Comparison of ENCODE assay signal across 9 mouse cellular contexts in genomic region chr3:96719173-96719572, GRCm38 (mm10). TPM values are rescaled to one million over a fixed set of nuclear protein-coding genes. Genes with fewer than 3 reads are reported as not detected.
DNase-seq lines count a peak whose midpoint lies in the region; ATAC-seq and TF ChIP-seq lines count a peak whose summit lies in the region.
"Had no signal": no experiment of that assay in that cellular context is flagged by ENCODE, and none has a peak within 500 bp of the region (broad histone marks: within the 10 kb centered on the region; RNA-seq: fewer than 3 reads in every experiment).

No protein-coding gene starts in this region.

- peaks cover 50% of the 10 kb centered on the region for H3K36me3 ChIP-seq in embryonic facial prominence, embryonic 14.5 days (ENCODE audit: control insufficient read depth, insufficient read depth, low read length)
- H3K36me3 ChIP-seq in small intestine, adult 2 months (ENCODE audit: control insufficient read depth, insufficient read depth, low read length) = peaks cover 69% of the 10 kb centered on the region

- WGBS in embryonic facial prominence, embryonic 14.5 days = 33% methylated on average over 14 of the region's 14 CpGs
- 74% methylated on average over 14 of the region's 14 CpGs for WGBS in small intestine, adult 2 months

- peak; percentile 49 for TF ChIP-seq CTCF in gastrocnemius, adult 2 months (IDR thresholded peaks at IDR 0.05)
- peak; percentile 41; the same call in 1 of the 2 replicates for TF ChIP-seq CTCF in small intestine, adult 2 months (IDR thresholded peaks at IDR 0.05; ENCODE audit: extremely low read depth, insufficient read length, insufficient replicate concordance, low read depth, low read length)

- intact Hi-C loops in gastrocnemius, adult 2 months (cut with DNase I) = no loop called here

- no peak for TF ChIP-seq POLR2A in small intestine, adult 2 months (IDR thresholded peaks at IDR 0.05; ENCODE audit: low read depth, low read length)

- no peak overlapping the region for H3K4me2 ChIP-seq in embryonic facial prominence, embryonic 14.5 days (ENCODE audit: low read depth, low read length)
- H3K4me2 ChIP-seq: neural tube, embryonic 12.5 days had no signal

- H3K9me3 ChIP-seq in embryonic facial prominence, embryonic 14.5 days (ENCODE audit: control insufficient read depth, low read length) = no peaks in the 10 kb centered on the region
- H3K9me3 ChIP-seq: neural tube, embryonic 12.5 days had no signal

- no peak overlapping the region; the same call in 1 of the 2 replicates for H3K4me3 ChIP-seq in gastrocnemius, adult 2 months
- no peak overlapping the region for H3K4me3 ChIP-seq in embryonic facial prominence, embryonic 14.5 days (ENCODE audit: low read depth, low read length)
- H3K4me3 ChIP-seq in small intestine, adult 2 months (ENCODE audit: low read depth, low read length) = no peak overlapping the region
- H3K4me3 ChIP-seq: neural tube, embryonic 12.5 days had no signal

- H3K9ac ChIP-seq in embryonic facial prominence, embryonic 14.5 days (ENCODE audit: low read depth, low read length) = no peak overlapping the region
- H3K9ac ChIP-seq: neural tube, embryonic 12.5 days had no signal

- no peak for ATAC-seq in embryonic facial prominence, embryonic 14.5 days (ENCODE audit: low read depth)
- ATAC-seq in monocyte, adult 5-6 weeks (replicated peaks; ENCODE audit: insufficient number of reproducible peaks, low FRiP score, low TSS enrichment, poor library complexity, severe bottlenecking) = no peak

- H3K4me1 ChIP-seq in embryonic facial prominence, embryonic 14.5 days (ENCODE audit: control insufficient read depth, insufficient read depth, low read length) = no peaks in the 10 kb centered on the region
- H3K4me1 ChIP-seq in small intestine, adult 2 months (ENCODE audit: control insufficient read depth, insufficient read depth, insufficient read length, low read length) = no peaks in the 10 kb centered on the region
- H3K4me1 ChIP-seq: neural tube, embryonic 12.5 days had no signal

- peak; percentile 55 for DNase-seq in gastrocnemius, adult 2 months
- no peak for DNase-seq in gastrocnemius, adult 8-10 months (ENCODE audit: low spot score in 2 of 2)
- peak; percentile 47 for DNase-seq in 3T3-L1 (ENCODE audit: low read depth, low spot score)
- DNase-seq in adrenal gland, postnatal 25 days = peak; percentile 57
- peak; percentile 62 for DNase-seq in embryonic facial prominence, embryonic 14.5 days (ENCODE audit: low spot score)
- DNase-seq in layer of hippocampus, postnatal 36 days = peak; percentile 51 to 52

- H3K27ac ChIP-seq in gastrocnemius, adult 2 months = no peak overlapping the region
- H3K27ac ChIP-seq in embryonic facial prominence, embryonic 14.5 days (replicated peaks; ENCODE audit: low read depth, low read length) = no peak overlapping the region
- H3K27ac ChIP-seq in small intestine, adult 2 months (ENCODE audit: insufficient read depth, low read depth, low read length) = no peak overlapping the region
- H3K27ac ChIP-seq: neural tube, embryonic 12.5 days had no signal

- no peaks in the 10 kb centered on the region for H3K27me3 ChIP-seq in embryonic facial prominence, embryonic 14.5 days (replicated peaks; ENCODE audit: control insufficient read depth, insufficient read depth, low read length)
- H3K27me3 ChIP-seq in small intestine, adult 2 months (ENCODE audit: control insufficient read depth, insufficient read depth, low read length) = no peaks in the 10 kb centered on the region
- H3K27me3 ChIP-seq: neural tube, embryonic 12.5 days had no signal

RNA-seq across cellular contexts. Expression of gene Polr3c, which starts 8.3 kb away (rescaled TPM):
- total RNA-seq in gastrocnemius, adult 2 months (2021) = 10 to 100 TPM; 23.2 to 24.3 TPM
- total RNA-seq in gastrocnemius, adult 8-10 months (2022) = 10 to 100 TPM; 24.4 to 27.5 (median 26.3) TPM
- total RNA-seq in adrenal gland, postnatal 25 days (2021) = 27.5 and 32.4 TPM in 2 replicates
- 21.0 and 25.0 TPM in 2 replicates for polyA plus RNA-seq in embryonic facial prominence, embryonic 14.5 days (2014; fragmentation: Nextera tagmentation; extraction: Ambion mirVana)
- 10 to 100 TPM; 22.0 to 24.1 TPM for total RNA-seq in layer of hippocampus, postnatal 36 days (2021)
- polyA plus RNA-seq in small intestine, adult 2 months (2012; rRNA removed) = 20.0 and 47.6 TPM in 2 replicates
- 39.3 to 48.7 TPM (median 39.7 TPM) in 3 replicates for total RNA-seq in monocyte, adult 5-6 weeks (2017)

RNA-seq across cellular contexts. Expression of gene Rnf115, which starts 8.3 kb away (rescaled TPM):
- total RNA-seq in gastrocnemius, adult 2 months (2021) = 10 to 100 TPM; 60.7 to 69.3 TPM
- 10 to 100 TPM; 58.9 to 79.6 (median 70.5) TPM for total RNA-seq in gastrocnemius, adult 8-10 months (2022)
- 36.7 and 37.2 TPM in 2 replicates for total RNA-seq in adrenal gland, postnatal 25 days (2021)
- 45.6 and 48.5 TPM in 2 replicates for polyA plus RNA-seq in embryonic facial prominence, embryonic 14.5 days (2014; fragmentation: Nextera tagmentation; extraction: Ambion mirVana)
- total RNA-seq in layer of hippocampus, postnatal 36 days (2021) = 10 to 100 TPM; 54.1 to 60.0 TPM
- 7.5 and 17.7 TPM in 2 replicates for polyA plus RNA-seq in small intestine, adult 2 months (2012; rRNA removed)
- total RNA-seq in monocyte, adult 5-6 weeks (2017) = 118 to 123 TPM (median 119 TPM) in 3 replicates

RNA-seq across cellular contexts. Expression of gene Nudt17, which starts 10.8 kb away (rescaled TPM):
- total RNA-seq in gastrocnemius, adult 2 months (2021) = under 1 TPM; 0.31 to 0.73 TPM
- under 1 TPM; 0.39 to 0.68 (median 0.54) TPM for total RNA-seq in gastrocnemius, adult 8-10 months (2022)
- 0.67 TPM in 1 of 2 replicates, not detected in the other for total RNA-seq in adrenal gland, postnatal 25 days (2021)
- polyA plus RNA-seq in embryonic facial prominence, embryonic 14.5 days (2014; fragmentation: Nextera tagmentation; extraction: Ambion mirVana) = 9.5 and 11.8 TPM in 2 replicates
- total RNA-seq in layer of hippocampus, postnatal 36 days (2021) = 10 to 100 TPM; 10.8 to 15.2 TPM
- polyA plus RNA-seq in small intestine, adult 2 months (2012; rRNA removed) = 0.70 and 1.2 TPM in 2 replicates
- total RNA-seq in monocyte, adult 5-6 weeks (2017) = 0.57 to 2.7 TPM in 2 of 3 replicates, not detected in the other

RNA-seq across cellular contexts. Expression of gene Pias3, which starts 23.0 kb away (rescaled TPM):
- total RNA-seq in gastrocnemius, adult 2 months (2021) = 1 to 10 TPM; 5.5 to 5.6 TPM
- 1 to 10 TPM; 4.9 to 7.4 (median 6.0) TPM for total RNA-seq in gastrocnemius, adult 8-10 months (2022)
- 27.6 and 33.1 TPM in 2 replicates for total RNA-seq in adrenal gland, postnatal 25 days (2021)
- 45.1 and 48.9 TPM in 2 replicates for polyA plus RNA-seq in embryonic facial prominence, embryonic 14.5 days (2014; fragmentation: Nextera tagmentation; extraction: Ambion mirVana)
- 10 to 100 TPM; 26.1 to 27.5 TPM for total RNA-seq in layer of hippocampus, postnatal 36 days (2021)
- 10.1 and 17.9 TPM in 2 replicates for polyA plus RNA-seq in small intestine, adult 2 months (2012; rRNA removed)
- 6.2 to 29.1 TPM (median 14.9 TPM) in 3 replicates for total RNA-seq in monocyte, adult 5-6 weeks (2017)

RNA-seq across cellular contexts. Expression of gene Ankrd35, which starts 49.2 kb away (rescaled TPM):
- under 1 TPM; 0.22 to 0.26 TPM for total RNA-seq in gastrocnemius, adult 2 months (2021)
- under 1 TPM; 0.24 to 0.48 (median 0.40) TPM for total RNA-seq in gastrocnemius, adult 8-10 months (2022)
- total RNA-seq in adrenal gland, postnatal 25 days (2021) = 2.3 and 3.2 TPM in 2 replicates
- polyA plus RNA-seq in embryonic facial prominence, embryonic 14.5 days (2014; fragmentation: Nextera tagmentation; extraction: Ambion mirVana) = 2.9 and 3.6 TPM in 2 replicates
- 1 to 10 TPM; 4.3 to 5.1 TPM for total RNA-seq in layer of hippocampus, postnatal 36 days (2021)
- 0.74 and 1.8 TPM in 2 replicates for polyA plus RNA-seq in small intestine, adult 2 months (2012; rRNA removed)
- 0.21 to 0.68 TPM (median 0.38 TPM) in 3 replicates for total RNA-seq in monocyte, adult 5-6 weeks (2017)

Comparison
In these comparisons a context has a peak if more than half of its experiments do, and no peak if none do; other contexts are left out.
1. DNase-seq: peak in gastrocnemius, adult 2 months (single experiment), 3T3-L1 (single experiment), adrenal gland, postnatal 25 days (single experiment), embryonic facial prominence, embryonic 14.5 days (single experiment) and layer of hippocampus, postnatal 36 days (2 of 2); none in gastrocnemius, adult 8-10 months (0 of 2).